Mouse (Mus musculus): ENCODE results near the gene Ptov1.

DNA sequence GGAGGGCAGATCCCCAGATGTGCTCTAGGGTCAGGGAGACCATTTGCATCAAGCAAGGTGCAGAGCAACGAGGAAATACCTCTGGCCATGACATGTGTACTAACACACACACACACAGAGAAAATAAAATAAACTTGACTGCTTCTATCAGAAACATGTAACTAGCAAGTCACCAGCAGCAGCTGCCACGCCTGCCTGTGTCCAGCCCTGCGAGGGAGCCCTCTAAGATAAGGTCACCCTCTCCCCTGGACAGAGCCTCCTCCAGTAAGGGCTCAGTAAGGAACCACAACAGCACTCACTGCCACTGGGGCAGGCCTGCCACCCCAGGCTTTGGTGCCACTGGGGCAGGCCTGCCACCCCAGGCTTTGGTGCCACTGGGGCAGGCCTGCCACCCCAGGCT, 48.6 kb upstream of the Ptov1 start:
- TF ChIP-seq POLR2A (IDR thresholded peaks at IDR 0.05; ENCODE audit: low read depth, low read length) (no peak), CTCF (IDR thresholded peaks at IDR 0.05; ENCODE audit: extremely low read depth, insufficient read depth, insufficient read length, insufficient replicate concordance) (no peak)
